Mouse (Mus musculus): ENCODE results near the gene Ssx9. TPM values are rescaled to one million over a fixed set of nuclear protein-coding genes. Genes with fewer than 3 reads are reported as not detected.

Gene Ssx9
- polyA plus RNA-seq (2012; rRNA removed) = not detected in 2 replicates

GRCm38 (mm10) chrX:8748132-8748531, at the start of gene Ssx9:
Gene Ssx9 (plus strand): TSS chrX:8748432.

DNA sequence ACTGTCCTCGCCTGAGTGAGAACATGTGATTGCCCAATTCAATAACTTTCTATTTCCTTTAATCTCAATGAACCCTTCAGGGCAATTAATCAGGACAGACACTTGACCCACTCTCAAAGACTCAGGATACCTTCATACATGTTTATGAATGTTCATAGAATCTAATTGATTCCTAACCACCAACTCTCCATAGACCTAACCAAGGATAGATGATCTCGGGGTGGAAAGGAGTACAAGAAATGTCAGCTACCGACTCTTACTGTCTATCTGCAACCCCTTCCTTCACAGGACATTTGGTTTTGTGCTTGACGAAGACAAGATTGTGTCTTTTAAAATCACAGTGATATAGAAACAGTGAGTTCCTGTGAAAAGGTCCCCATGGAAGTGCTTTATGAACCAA, 55.2 kb downstream of the Ssx9 start, which contains the start of gene Ssxb5:
Ssxb5 (plus strand) TSS at position 301 of the 400 bp plus-strand sequence.

Other genes starting within 250 kb of the Ssx9 start
- not detected in 2 replicates for gene Gm14459, start 223.5 kb upstream of the Ssx9 start, polyA plus RNA-seq (2012; rRNA removed)
- gene Ssxb6, start 200.2 kb upstream of the Ssx9 start, polyA plus RNA-seq (2012; rRNA removed) = not detected in 2 replicates
- not detected in 2 replicates for gene Ssxb3, start 156.6 kb upstream of the Ssx9 start, polyA plus RNA-seq (2012; rRNA removed)
- not detected in 2 replicates for gene Ssxb8, start 57.6 kb upstream of the Ssx9 start, polyA plus RNA-seq (2012; rRNA removed)
- gene Ssxb5, start 55.3 kb downstream of the Ssx9 start, polyA plus RNA-seq (2012; rRNA removed) = not detected in 2 replicates
- not detected in 2 replicates for gene Gm6592, start 95.6 kb downstream of the Ssx9 start, polyA plus RNA-seq (2012; rRNA removed)
- not detected in 2 replicates for gene Gm5751, start 125.8 kb downstream of the Ssx9 start, polyA plus RNA-seq (2012; rRNA removed)
- 11.2 and 18.8 TPM in 2 replicates for gene B630019K06Rik, start 143.9 kb downstream of the Ssx9 start, polyA plus RNA-seq (2012; rRNA removed)
- not detected in 2 replicates for gene Fthl17b, start 214.5 kb downstream of the Ssx9 start, polyA plus RNA-seq (2012; rRNA removed)
- gene Fthl17c, start 228.1 kb downstream of the Ssx9 start, polyA plus RNA-seq (2012; rRNA removed) = not detected in 2 replicates
- gene Fthl17d, start 238.3 kb downstream of the Ssx9 start, polyA plus RNA-seq (2012; rRNA removed) = not detected in 2 replicates